Mouse (Mus musculus) WW6 (cell line): Measurements from ENCODE around the gene Mettl25.

Experiments used
- DNase-seq: peaks from one replicate; pipeline ENCODE4 v3.0.0-alpha.2; 2013; ENCODE audit warnings: low read depth, low spot score

The Mettl25 gene

DNA sequence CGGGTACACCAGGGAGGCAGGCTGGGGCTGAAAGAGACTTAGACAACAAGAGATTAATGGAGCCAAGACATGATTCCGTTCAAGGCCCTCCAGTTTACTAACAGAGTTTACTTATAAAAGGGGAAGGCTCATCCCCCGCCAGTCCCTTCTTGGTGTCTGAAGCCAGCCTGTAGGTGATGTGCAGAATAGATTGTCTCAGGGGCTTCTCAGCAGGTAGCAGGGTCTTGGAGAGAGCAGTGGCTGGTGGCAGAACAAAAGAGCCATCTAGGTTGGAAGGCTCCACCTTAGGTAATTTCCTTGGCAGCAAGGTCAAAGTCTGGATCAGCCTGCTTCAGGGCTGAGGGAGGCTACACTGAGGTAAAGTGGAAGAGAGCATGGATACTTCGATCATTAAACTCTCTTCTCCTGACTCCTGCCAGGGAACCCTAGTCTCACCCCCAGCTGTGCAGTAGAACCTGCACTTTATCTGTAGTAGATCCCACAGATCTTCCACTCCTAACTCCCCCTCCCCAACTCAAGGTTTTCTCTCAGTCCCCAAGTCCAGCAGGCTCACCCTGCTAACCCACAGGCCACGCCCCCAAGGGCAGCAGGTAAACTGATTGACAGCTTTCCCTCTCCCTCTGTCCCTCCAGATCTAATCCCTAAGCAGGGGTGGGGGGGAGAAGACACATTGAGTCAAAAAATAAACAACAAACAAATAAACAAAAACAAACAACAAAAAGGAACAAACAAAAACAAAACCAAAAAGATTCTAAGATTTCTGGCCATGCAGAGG lies 87.2 kb downstream of the Mettl25 start:
- DNase-seq: peak; percentile 16

GRCm38 (mm10) chr10:105746019-105746418 lies 95.2 kb downstream of the Mettl25 start:
- DNase-seq: no peak

DNA sequence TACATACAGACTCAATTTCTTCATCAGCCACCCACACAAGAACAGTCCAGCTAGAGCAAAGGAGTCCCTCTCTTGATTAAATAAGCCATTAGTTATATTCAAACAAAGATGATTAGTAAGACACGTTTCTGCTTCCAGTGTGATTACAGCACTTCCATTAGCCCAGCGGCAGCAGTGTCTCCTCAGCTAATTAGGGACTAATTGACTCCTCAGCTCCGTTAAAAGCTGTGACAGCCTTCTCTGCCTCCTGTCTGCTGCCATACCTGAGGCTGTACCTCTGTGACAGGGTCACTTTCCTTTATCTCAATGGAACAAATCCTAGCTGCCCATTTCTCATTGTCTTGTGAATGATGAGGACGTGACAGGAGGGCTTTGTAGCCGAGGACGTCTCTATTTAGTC lies 99.4 kb downstream of the Mettl25 start:
- no peak for DNase-seq

GRCm38 (mm10) chr10:105738942-105739341 lies 102.2 kb downstream of the Mettl25 start:
- no peak for DNase-seq

DNA sequence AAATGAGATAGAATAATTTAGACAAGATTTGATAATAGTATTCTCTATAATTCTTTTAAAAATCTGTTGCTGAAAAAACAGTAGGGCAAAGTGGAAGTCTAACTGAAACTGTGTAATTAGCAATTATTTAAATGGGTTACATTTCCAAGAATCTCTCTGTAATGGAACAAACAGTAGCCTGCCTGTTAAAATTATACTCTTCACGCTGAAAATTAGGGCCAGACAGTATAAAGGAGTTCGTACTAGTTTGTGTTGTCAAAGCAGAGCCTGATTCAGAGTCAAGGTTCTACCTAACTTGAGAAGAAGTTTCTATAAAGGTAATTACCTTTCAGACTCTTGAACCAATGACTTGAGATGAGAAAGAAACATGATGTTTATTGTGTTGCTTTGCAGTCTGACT lies 113.4 kb downstream of the Mettl25 start:
- no peak for DNase-seq

- no peak for DNase-seq
Observed at GRCm38 (mm10) chr10:105727353-105727752, 113.8 kb downstream of the Mettl25 start.

DNA sequence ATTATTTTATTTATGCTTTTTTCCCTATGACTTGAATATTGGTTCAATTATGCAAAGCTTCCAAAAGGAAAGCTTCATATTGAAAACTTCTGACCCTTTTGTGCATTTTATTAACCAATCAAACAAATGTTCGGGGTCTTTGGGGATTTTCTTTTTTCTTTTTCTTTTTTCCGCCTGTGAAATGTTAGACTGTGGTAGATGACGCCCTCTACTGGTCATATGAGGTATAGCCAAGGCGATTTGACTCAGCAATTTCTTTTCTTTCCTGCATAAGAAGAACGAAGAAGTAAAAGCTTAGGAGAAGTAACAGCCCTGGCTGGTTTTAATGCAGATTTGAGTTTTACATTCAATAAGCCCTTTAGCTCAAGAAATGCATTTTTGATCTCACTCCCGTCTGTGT lies 126.3 kb downstream of the Mettl25 start:
- DNase-seq: peak; percentile 14

GRCm38 (mm10) chr10:105714366-105714765 lies 126.8 kb downstream of the Mettl25 start:
- DNase-seq: no peak

DNA sequence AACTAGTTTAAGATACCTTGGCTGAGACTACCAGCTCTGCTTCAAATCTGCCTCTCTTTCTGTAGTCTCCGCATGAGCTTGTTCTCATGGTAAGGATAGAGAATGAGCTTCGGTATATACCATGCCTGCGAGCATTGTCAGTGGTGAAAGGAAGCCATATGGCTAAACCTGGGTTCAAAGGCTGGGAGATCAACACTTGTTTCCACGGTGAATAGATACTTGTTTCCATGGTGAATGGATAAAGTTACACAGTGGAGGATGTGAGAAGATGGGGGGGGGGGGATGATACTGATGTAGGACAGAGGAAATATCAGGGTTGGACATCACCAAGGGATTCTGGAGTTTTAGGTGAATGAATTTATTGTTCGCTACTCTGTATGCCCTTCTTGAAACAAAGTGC lies 128.0 kb downstream of the Mettl25 start:
- DNase-seq: no peak
